Mouse (Mus musculus): Measurements from ENCODE around the gene Cntln.

GRCm38 (mm10) chr4:85120271-85120670 lies 236.2 kb downstream of the Cntln start:
- no peak for TF ChIP-seq CTCF (IDR thresholded peaks at IDR 0.05; ENCODE audit: control insufficient read depth, insufficient read depth, low read length)
- TF ChIP-seq POLR2A (IDR thresholded peaks at IDR 0.05; ENCODE audit: borderline replicate concordance, control insufficient read depth, low read depth, low read length) = no peak

Data from bone marrow, adult 2 months (tissue).